Mouse (Mus musculus): Measurements from ENCODE around the gene Acbd4. TPM values are rescaled to one million over a fixed set of nuclear protein-coding genes. Genes with fewer than 3 reads are reported as not detected.

Acbd4 gene
- polyA plus RNA-seq, 1 experiment from 2014 or later: 25.3 TPM

DNA sequence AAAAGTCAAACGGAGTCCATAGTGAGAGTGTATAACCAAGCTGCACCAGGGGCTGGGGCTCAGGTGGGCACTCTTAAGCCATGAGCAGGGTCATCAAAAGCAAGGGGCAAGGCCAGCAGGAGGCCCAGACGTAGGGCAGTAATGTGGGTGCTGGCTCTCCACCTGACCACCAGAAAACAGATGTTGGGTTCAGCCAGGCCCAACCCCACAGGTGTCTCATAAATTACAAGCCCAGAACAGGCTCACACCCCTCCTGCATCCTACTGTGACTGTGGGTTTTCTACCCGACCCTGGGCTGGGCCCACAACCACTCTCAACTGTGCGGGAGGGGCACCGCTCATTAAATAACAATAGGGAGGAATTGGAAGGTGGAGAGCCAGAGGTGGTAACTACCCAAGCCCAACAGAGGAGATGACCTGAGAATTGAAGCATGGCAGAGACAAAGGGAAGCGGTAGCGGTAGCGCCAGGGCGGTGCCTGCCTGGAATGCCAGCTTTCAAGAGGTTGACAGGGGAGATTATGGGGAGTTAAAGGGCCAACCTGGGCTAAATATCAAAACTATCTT, 6.3 kb upstream of the Acbd4 start:
- Histone ChIP-seq H3K4me3 (replicated peaks) (no peak overlapping the region), H3K9ac (no peak overlapping the region), H3K4me2 (no peak overlapping the region), H3K27me3 (peaks cover 6% of the 10 kb centered on the region; the same call in 1 of the 2 replicates), H3K27ac (peak overlapping the region; percentile 48), H3K9me3 (replicated peaks) (no peaks in the 10 kb centered on the region), H3K36me3 (no peaks in the 10 kb centered on the region), H3K4me1 (peaks cover 55% of the 10 kb centered on the region)
- WGBS: 47% methylated on average over 9 of the region's 9 CpGs
- ATAC-seq (replicated peaks; ENCODE audit: low FRiP score): peak; percentile 27; the same call in 1 of the 2 replicates

DNA sequence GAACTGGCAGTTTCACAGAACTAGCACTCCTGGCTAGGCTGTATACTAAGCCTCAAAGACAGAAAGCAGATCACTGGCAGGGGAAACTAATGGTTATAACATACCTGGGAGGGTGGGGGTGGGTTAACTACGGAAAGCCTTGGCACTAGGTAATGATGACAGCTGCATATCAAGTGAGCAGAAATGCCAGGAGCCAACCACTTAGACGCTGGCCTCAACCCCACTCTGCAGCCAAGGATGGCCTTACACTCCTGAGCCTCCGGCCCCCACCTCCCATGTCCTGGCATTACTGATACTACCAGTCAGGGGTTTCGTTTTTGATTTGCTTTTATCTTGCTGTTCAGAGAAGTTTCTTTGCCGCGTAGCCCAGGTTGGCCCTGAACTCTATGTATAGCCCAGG, 5.7 kb upstream of the Acbd4 start:
- no peak overlapping the region for H3K9ac ChIP-seq
- peaks cover 12% of the 10 kb centered on the region; the same call in 1 of the 2 replicates for H3K27me3 ChIP-seq
- 91% methylated on average over 6 of the region's 6 CpGs for WGBS
- peaks cover 61% of the 10 kb centered on the region for H3K4me1 ChIP-seq
- no peak overlapping the region for H3K4me3 ChIP-seq (replicated peaks)
- H3K9me3 ChIP-seq (replicated peaks): no peaks in the 10 kb centered on the region
- no peak overlapping the region for H3K4me2 ChIP-seq
- no peak for ATAC-seq (replicated peaks; ENCODE audit: low FRiP score)
- no peaks in the 10 kb centered on the region for H3K36me3 ChIP-seq
- H3K27ac ChIP-seq: no peak overlapping the region

DNA sequence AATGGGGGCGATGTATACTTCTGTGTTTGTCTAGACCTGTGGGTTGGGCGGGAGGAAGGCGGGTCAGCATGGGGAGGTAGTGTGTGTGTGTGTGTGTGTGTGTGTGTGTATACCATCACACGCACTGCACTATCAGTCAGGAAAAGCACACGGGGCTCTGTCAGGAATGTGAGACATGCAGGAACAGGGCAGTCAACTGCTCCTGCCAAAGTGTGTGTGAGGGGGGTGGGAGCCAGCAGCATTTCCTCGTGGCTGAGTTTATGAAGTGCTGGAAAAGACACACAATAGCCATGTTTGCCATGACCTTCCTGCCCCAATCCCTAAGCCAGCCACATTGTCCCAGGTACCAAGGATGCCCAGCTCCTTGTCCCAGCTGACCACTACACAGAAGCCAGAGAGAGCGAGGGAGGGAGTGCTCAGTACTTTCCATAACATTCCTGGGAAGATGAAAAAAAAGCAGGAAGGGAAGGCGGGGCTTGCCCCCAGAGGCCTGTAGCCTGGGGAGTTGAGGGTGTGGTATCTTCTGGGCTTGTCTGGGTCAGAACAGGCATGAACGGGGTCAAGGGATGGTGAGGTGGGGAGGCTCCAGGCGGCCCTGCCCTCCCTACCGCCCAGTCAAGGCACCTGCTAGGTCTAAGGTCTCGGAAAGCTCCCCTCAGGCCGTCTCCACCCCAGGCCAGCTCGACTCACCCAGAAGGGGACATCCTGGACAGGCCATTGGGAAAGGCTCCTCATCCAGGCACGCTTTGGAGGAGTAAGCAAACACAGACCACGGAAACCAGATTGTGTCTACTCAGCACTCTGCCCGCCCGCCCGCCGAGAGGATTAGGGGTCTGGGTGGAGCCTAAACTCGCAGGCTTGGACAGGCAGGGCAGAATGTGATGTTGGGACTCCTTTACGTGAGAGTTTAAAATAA, 4.2 kb upstream of the Acbd4 start:
- 0 out of 2 replicates have a peak, but pooled peaks have one; percentile 3 for ATAC-seq (replicated peaks; ENCODE audit: low FRiP score)
- H3K4me2 ChIP-seq: peak overlapping the region; percentile 42
- H3K27me3 ChIP-seq: peaks cover 21% of the 10 kb centered on the region; the same call in 1 of the 2 replicates
- H3K36me3 ChIP-seq: no peaks in the 10 kb centered on the region
- 21% methylated on average over 22 of the region's 22 CpGs for WGBS
- H3K4me1 ChIP-seq: peaks cover 75% of the 10 kb centered on the region
- peak overlapping the region; percentile 10; the same call in 1 of the 2 replicates for H3K9ac ChIP-seq
- H3K4me3 ChIP-seq (replicated peaks): peak overlapping the region; percentile 11; the same call in 1 of the 2 replicates
- peak overlapping the region; percentile 76 for H3K27ac ChIP-seq
- H3K9me3 ChIP-seq (replicated peaks): no peaks in the 10 kb centered on the region

DNA sequence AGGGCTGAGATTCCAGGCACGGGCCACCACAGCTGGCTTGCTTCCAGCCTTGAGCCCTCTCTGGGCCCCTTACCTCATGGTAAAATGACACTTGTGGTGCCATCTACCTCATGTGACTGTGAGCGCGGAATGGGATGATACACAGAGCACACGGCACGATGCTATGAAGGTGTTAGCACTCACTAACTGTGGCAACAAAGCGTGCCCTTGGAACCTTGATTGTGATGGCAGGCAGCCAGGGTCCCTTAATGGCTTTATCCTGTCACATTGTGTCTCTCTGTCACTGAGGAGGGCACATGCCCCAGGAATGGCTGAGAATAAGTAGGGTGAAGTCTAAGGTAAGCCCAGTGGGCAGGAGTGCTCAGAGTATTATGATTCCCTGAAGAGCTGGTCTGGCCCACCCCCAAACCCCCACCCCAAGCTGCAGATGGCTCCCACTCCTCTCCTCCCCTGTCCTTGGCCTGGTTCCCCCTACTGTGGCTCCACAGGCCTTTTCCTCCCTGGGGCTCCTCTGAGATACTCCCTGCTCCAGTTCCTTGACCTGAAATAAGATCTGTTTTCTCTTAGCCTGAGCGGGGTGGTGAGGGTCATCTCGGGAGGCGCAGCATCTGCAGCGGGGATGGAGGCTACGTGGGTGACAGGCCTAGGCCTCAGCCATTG, 2.8 kb upstream of the Acbd4 start:
- H3K27ac ChIP-seq: peak overlapping the region; percentile 54
- no peak for ATAC-seq (replicated peaks; ENCODE audit: low FRiP score)

DNA sequence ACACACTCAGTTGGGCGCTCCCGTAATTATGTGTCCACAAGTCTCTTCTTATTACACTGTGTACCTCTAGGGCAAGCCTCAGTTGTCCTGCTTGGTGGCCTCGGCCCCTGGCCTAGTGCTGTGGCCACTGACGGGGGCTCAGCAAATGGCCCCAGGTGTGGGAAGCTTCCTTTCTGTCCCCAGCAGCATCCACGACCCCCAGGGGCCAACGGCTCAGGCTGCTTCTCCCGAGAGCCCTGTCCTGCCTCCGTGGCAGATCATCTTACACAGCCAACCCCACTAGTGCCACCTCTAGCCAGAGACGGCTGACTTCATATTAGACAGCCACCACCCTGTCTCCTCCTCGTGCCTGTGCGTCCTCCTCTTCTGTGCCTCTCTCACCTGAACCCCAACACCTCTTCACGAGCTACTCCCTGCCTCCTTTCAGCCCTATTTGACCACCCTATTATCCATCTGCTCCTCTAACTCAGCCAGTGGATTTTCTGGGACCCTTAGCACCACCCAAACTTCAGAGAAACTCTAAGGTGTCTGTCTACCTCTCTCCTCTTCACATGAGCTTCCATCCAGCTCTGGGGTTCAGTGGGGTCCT, 2.0 kb upstream of the Acbd4 start:
- Histone ChIP-seq H3K4me2 (peak overlapping the region; percentile 95), H3K4me1 (peaks cover 84% of the 10 kb centered on the region), H3K9me3 (replicated peaks) (no peaks in the 10 kb centered on the region), H3K36me3 (no peaks in the 10 kb centered on the region), H3K27ac (peak overlapping the region; percentile 54; the same call in 1 of the 2 replicates), H3K4me3 (replicated peaks) (no peak overlapping the region), H3K27me3 (peaks cover 24% of the 10 kb centered on the region; the same call in 1 of the 2 replicates), H3K9ac (0 out of 2 replicates have a peak overlapping the region, but pooled peaks have one; percentile 4)
- 36% methylated on average over 12 of the region's 12 CpGs for WGBS
- no peak for ATAC-seq (replicated peaks; ENCODE audit: low FRiP score)

More for the DNA sequence above, 2.8 kb upstream of the Acbd4 start:
- Histone ChIP-seq H3K9ac (no peak overlapping the region), H3K4me2 (no peak overlapping the region), H3K9me3 (replicated peaks) (no peaks in the 10 kb centered on the region), H3K27me3 (peaks cover 21% of the 10 kb centered on the region; the same call in 1 of the 2 replicates), H3K4me3 (replicated peaks) (no peak overlapping the region), H3K36me3 (no peaks in the 10 kb centered on the region), H3K4me1 (peaks cover 86% of the 10 kb centered on the region)
- 44% methylated on average over 11 of the region's 11 CpGs for WGBS

DNA sequence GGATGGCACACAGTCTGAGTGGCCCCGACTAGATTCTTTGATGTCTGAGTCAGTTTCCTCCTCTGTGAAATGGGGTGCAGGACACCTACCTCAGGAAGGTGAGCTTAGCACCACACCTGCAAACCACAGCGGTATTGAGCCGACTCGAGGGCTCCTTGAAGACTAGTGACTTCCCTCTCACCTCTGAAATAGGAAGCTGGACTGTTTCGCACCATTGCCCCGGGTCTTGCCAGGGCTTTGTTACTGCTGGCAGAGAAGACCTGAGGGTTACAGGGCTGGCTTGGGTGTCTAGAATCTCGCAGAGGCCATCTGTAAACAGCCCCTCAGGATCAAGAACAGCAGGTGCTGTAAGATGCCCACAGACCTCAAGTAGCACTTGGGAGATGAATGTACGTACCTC, 1.1 kb upstream of the Acbd4 start:
- H3K27ac ChIP-seq: no peak overlapping the region; the same call in 1 of the 2 replicates
- H3K9me3 ChIP-seq (replicated peaks): no peaks in the 10 kb centered on the region
- H3K27me3 ChIP-seq: peaks cover 28% of the 10 kb centered on the region; the same call in 1 of the 2 replicates
- no peaks in the 10 kb centered on the region for H3K36me3 ChIP-seq
- H3K4me3 ChIP-seq (replicated peaks): peak overlapping the region; percentile 66
- H3K4me1 ChIP-seq: peaks cover 81% of the 10 kb centered on the region
- WGBS: 43% methylated on average over 8 of the region's 8 CpGs
- H3K9ac ChIP-seq: no peak overlapping the region
- no peak for ATAC-seq (replicated peaks; ENCODE audit: low FRiP score)
- H3K4me2 ChIP-seq: peak overlapping the region; percentile 95

DNA sequence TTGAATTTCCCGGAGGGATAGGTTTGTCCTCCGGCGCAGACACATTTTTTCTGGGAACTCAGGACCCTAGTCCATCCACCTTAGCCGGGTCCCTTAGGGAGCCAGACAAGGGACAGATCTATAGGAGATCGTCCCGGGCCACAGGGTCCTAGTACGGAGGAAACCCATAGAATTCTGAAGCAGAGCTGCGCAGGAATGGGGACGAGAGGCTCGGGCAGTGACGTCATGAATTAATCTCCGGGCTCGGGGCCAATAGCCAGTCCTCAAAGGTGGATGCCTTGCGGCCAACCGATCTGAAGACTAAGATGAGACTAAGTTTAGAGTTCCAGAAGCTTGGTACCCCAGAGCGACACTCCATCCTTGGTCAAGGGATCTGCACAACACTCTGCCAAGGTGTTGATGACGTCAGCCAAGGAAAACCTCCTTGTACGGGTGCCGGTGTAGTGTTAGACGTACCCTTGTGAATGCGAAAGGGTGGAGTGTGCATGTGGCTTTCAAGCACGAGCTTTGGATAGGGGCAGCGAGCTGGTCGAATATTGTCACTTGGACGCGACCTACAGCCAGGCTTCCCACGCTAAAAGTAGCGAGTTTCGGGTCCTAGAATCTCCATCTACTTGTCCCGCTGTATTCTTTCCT, 502 bp downstream of the Acbd4 start:
- Histone ChIP-seq H3K9me3 (replicated peaks) (no peaks in the 10 kb centered on the region), H3K27me3 (peaks cover 30% of the 10 kb centered on the region; the same call in 1 of the 2 replicates), H3K36me3 (no peaks in the 10 kb centered on the region), H3K27ac (no peak overlapping the region), H3K4me2 (peak overlapping the region; percentile 95), H3K9ac (peak overlapping the region; percentile 68), H3K4me3 (replicated peaks) (peak overlapping the region; percentile 66), H3K4me1 (peaks cover 84% of the 10 kb centered on the region)
- no peak for ATAC-seq (replicated peaks; ENCODE audit: low FRiP score)
- WGBS: 2% methylated on average over 30 of the region's 30 CpGs

DNA sequence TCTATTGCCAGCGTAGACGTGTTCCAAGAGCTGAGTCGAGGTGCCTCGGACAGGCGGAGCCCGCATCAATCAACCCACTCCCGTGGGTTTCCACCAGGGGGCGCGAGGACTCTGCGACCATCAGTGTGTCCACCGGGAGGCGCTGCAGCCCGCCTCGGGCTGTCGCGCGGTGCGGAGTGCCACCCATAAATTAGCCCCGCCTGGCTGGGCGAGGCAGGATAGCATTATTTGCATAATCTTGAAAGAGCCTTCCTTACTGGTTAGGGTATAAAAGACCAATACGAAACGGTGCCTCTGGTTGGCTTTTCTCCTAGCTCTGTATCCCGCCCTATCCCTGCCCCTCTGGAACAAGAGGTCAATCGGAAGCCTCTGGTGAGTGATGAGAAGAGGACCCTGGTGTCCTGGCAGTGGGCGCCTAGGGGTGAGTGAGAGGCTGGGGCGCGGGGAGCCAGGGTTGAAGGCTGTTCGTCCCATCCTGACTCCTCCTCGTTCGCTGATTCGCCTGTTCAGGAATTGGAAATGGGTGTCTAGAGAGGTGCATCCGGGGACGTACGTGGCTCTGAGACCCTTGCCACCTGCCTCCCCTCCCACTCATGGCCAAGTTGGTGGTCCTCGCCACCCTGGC, 1.4 kb downstream of the Acbd4 start:
- Histone ChIP-seq H3K36me3 (no peaks in the 10 kb centered on the region), H3K9ac (peak overlapping the region; percentile 44), H3K4me3 (replicated peaks) (peak overlapping the region; percentile 66), H3K27ac (peak overlapping the region; percentile 66), H3K9me3 (replicated peaks) (no peaks in the 10 kb centered on the region), H3K27me3 (peaks cover 30% of the 10 kb centered on the region; the same call in 1 of the 2 replicates), H3K4me2 (peak overlapping the region; percentile 95), H3K4me1 (peaks cover 76% of the 10 kb centered on the region)
- 1% methylated on average over 35 of the region's 35 CpGs for WGBS
- peak; percentile 89 for ATAC-seq (replicated peaks; ENCODE audit: low FRiP score)

DNA sequence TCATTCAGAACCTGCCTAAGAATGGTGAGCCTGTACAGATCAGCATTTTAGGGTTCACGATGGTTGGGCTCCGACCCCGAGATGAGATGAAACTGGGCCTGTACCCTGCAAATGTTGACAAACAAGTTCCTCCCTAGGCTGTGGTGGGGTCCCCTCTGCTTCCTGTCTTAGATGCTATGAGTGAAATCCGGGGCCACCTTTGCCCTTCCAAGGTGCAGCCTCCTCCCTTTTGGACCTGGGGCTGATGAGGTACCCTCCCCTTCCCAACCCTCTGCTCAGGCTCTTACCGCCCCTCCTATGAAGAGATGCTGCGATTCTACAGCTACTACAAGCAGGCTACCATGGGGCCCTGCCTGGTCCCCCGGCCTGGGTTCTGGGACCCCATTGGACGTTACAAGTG, 2.1 kb downstream of the Acbd4 start:
- peaks cover 30% of the 10 kb centered on the region; the same call in 1 of the 2 replicates for H3K27me3 ChIP-seq
- H3K9ac ChIP-seq: 0 out of 2 replicates have a peak overlapping the region, but pooled peaks have one; percentile 44
- no peaks in the 10 kb centered on the region for H3K36me3 ChIP-seq
- H3K4me1 ChIP-seq: peaks cover 69% of the 10 kb centered on the region
- ATAC-seq (replicated peaks; ENCODE audit: low FRiP score): no peak
- peak overlapping the region; percentile 66; the same call in 1 of the 2 replicates for H3K27ac ChIP-seq
- H3K9me3 ChIP-seq (replicated peaks): no peaks in the 10 kb centered on the region
- peak overlapping the region; percentile 95 for H3K4me2 ChIP-seq
- 62% methylated on average over 8 of the region's 8 CpGs for WGBS
- peak overlapping the region; percentile 66 for H3K4me3 ChIP-seq (replicated peaks)

DNA sequence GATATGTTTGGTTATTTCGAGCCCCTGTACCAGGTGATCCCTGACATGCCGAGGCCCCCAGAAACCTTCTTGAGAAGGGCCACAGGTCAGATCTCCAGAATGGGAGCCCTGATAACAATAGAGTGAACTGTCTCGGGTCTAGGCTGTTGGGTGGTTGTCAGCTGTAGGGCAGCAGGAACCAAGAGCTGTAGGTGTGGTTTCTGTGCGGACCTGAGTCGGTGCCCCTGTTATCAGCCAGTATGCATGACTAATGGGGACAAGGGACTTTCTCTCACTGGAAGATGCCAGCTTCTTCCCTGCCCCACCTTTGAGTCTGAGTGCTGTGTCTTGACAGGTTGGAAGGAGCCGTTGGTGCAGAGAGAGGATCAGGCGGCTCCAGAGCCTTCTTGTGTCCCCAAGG, 3.0 kb downstream of the Acbd4 start:
- peaks cover 30% of the 10 kb centered on the region; the same call in 1 of the 2 replicates for H3K27me3 ChIP-seq
- WGBS: 75% methylated on average over 7 of the region's 7 CpGs
- no peak overlapping the region for H3K4me3 ChIP-seq (replicated peaks)
- H3K9ac ChIP-seq: no peak overlapping the region; the same call in 1 of the 2 replicates
- H3K9me3 ChIP-seq (replicated peaks): no peaks in the 10 kb centered on the region
- peaks cover 61% of the 10 kb centered on the region for H3K4me1 ChIP-seq
- no peak for ATAC-seq (replicated peaks; ENCODE audit: low FRiP score)
- 0 out of 2 replicates have a peak overlapping the region, but pooled peaks have one; percentile 64 for H3K27ac ChIP-seq
- no peaks in the 10 kb centered on the region for H3K36me3 ChIP-seq
- peak overlapping the region; percentile 14; the same call in 1 of the 2 replicates for H3K4me2 ChIP-seq
